Mouse (Mus musculus) brain, embryonic 14.5 days (tissue): ENCODE measurements around the gene Tenm2.

Experiments used
- CTCF ChIP-seq: fragments of 200-500 bp; IDR thresholded peaks from 2 replicates; pipeline ENCODE4 v1.5.1; 2012; ENCODE audit warnings: inconsistent platforms, mild to moderate bottlenecking, moderate library complexity, borderline replicate concordance; ENCODE audit not compliant: insufficient read depth, insufficient read length; ENCODE audit errors: extremely low read depth
- POLR2A ChIP-seq: fragments of 200-500 bp; IDR thresholded peaks from 2 replicates; pipeline ENCODE4 v1.6.1; 2012; ENCODE audit warnings: mild to moderate bottlenecking, inconsistent platforms, borderline replicate concordance; ENCODE audit not compliant: poor library complexity, insufficient read depth, insufficient read length, severe bottlenecking; ENCODE audit errors: extremely low read depth

- no peak for TF ChIP-seq CTCF
- no peak for TF ChIP-seq POLR2A
Measured at GRCm38 (mm10) chr11:36832855-36833254, 402.9 kb downstream of the Tenm2 start.
